Mouse (Mus musculus) G1E-ER4 (cell line): ENCODE results near the gene Baz1a. TPM values are rescaled to one million over a fixed set of nuclear protein-coding genes. Genes with fewer than 3 reads are reported as not detected.

Source experiments
- GATA1 ChIP-seq: IDR thresholded peaks from one replicate; pipeline ENCODE4 v1.8.0; 2012; ENCODE audit warnings: low read length, inconsistent platforms
- polyA plus RNA-seq: library from polyadenylated mRNA; stranded (reverse); fragments of >175 nt; gene quantifications from 2 replicates; pipeline ENCODE4 v1.2.3, GENCODE M21; 2012

Baz1a gene
- 26.2 and 31.0 TPM in 2 replicates for polyA plus RNA-seq

GRCm38 (mm10) chr12:55013626-55014398, at the start of gene Baz1a:
Gene Baz1a (minus strand): TSS chr12:55014348.
- TF ChIP-seq GATA1 = no peak

- no peak for TF ChIP-seq GATA1
These were observed 48.0 kb upstream of the Baz1a start for GRCm38 (mm10) chr12:55062141-55062540.

GRCm38 (mm10) chr12:55061006-55061405, 46.9 kb upstream of the Baz1a start:
- TF ChIP-seq GATA1 = no peak

GRCm38 (mm10) chr12:55060212-55060898, 46.2 kb upstream of the Baz1a start:
- TF ChIP-seq GATA1 = peak; percentile 10

- no peak for TF ChIP-seq GATA1
These were observed 45.7 kb upstream of the Baz1a start for GRCm38 (mm10) chr12:55059812-55060211.

- no peak for TF ChIP-seq GATA1
These were observed 44.9 kb upstream of the Baz1a start for GRCm38 (mm10) chr12:55058865-55059615.

GRCm38 (mm10) chr12:55056703-55057102, 42.6 kb upstream of the Baz1a start:
- no peak for TF ChIP-seq GATA1

- TF ChIP-seq GATA1 = no peak
These were observed 40.5 kb upstream of the Baz1a start for GRCm38 (mm10) chr12:55054551-55055241.

GRCm38 (mm10) chr12:55053267-55053666, 39.1 kb upstream of the Baz1a start:
- TF ChIP-seq GATA1 = no peak

GRCm38 (mm10) chr12:55051210-55052173, 37.3 kb upstream of the Baz1a start:
- peak; percentile 5 for TF ChIP-seq GATA1

- no peak for TF ChIP-seq GATA1
These were observed 35.7 kb upstream of the Baz1a start for GRCm38 (mm10) chr12:55049731-55050353.

GRCm38 (mm10) chr12:55041011-55041410, 26.9 kb upstream of the Baz1a start:
- no peak for TF ChIP-seq GATA1

- no peak for TF ChIP-seq GATA1
These were observed 12.9 kb upstream of the Baz1a start for GRCm38 (mm10) chr12:55027088-55027487.

- no peak for TF ChIP-seq GATA1
These were observed 9.1 kb upstream of the Baz1a start for GRCm38 (mm10) chr12:55023284-55023683.

- TF ChIP-seq GATA1 = no peak
These were observed 5.3 kb upstream of the Baz1a start for GRCm38 (mm10) chr12:55019421-55019877.
